Mouse (Mus musculus): ENCODE measurements at regions not wholly inside any gene's neighbourhood (a gene's known extent, or its start where the extent isn't known, plus 50 kb on each side); places are given as distances from the start of the nearest gene placed in this dataset.

DNA sequence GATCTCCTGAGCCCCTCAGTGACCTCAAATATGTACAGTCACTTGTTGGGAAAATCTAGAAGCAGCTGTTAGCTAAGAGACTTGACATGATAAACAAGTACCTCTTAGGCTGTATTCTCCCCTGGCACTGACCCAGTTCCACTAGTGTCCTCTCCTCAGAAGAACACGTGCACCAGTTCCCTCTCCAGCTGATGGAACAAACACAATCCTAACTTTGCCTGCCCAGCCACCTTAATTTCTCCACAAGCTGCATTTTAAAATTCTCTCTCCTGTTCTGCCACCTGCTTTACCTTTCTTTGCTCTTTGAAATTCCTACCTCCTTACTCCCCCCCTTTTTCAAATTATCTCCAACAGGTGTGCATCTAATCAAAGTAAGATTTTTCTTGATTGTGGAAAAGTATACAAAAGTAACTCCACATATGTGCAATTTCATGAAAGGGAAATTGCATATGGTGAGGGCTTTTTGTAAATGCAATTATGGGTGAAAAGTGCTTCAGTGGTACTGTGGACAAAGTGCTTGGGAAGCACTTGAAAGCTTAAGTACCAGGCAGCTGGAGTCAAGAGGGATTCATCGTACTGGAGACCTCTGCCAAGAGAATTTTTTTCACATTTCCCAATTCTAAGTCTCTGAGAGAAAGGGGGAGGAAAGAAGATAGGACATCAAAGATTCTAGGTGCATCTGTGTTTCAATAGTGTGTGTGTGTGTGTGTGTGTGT is 590.7 kb upstream of the Acvr2a start:
- Histone ChIP-seq H3K27me3 (ENCODE audit: control insufficient read depth, insufficient read depth, insufficient read length) (no peaks in the 10 kb centered on the region), H3K36me3 (ENCODE audit: control insufficient read depth, insufficient read depth) (no peaks in the 10 kb centered on the region), H3K79me2 (ENCODE audit: control insufficient read depth, insufficient read depth) (no peaks in the 10 kb centered on the region), H3ac (ENCODE audit: control insufficient read depth, insufficient read length) (no peak overlapping the region), H3K4me3 (no peak overlapping the region), H3K4me2 (ENCODE audit: low read depth) (no peak overlapping the region)
- no peak for TF ChIP-seq MYOG (IDR thresholded peaks at IDR 0.05; ENCODE audit: control insufficient read depth in 1 of 3, insufficient read depth in 1 of 3, insufficient read length in 2 of 3, low read depth in 2 of 3)
- TF ChIP-seq SRF (IDR thresholded peaks at IDR 0.05; ENCODE audit: control insufficient read depth, insufficient read length, low read depth): no peak
- no peak for TF ChIP-seq POLR2A (IDR thresholded peaks at IDR 0.05; ENCODE audit: insufficient read length, low read depth)
- TF ChIP-seq E2F4 (IDR thresholded peaks at IDR 0.05; ENCODE audit: insufficient read depth): no peak
- TF ChIP-seq CEBPB (IDR thresholded peaks at IDR 0.05; ENCODE audit: insufficient read depth, poor library complexity, severe bottlenecking): no peak
- TF ChIP-seq MAX (IDR thresholded peaks at IDR 0.05; ENCODE audit: low read depth): no peak
- TF ChIP-seq USF1 (IDR thresholded peaks at IDR 0.05; ENCODE audit: low read depth): no peak
- TF ChIP-seq POLR2AphosphoS2 (IDR thresholded peaks at IDR 0.05; ENCODE audit: insufficient read length, low read depth): no peak
- no peak for TF ChIP-seq MYOD1 (IDR thresholded peaks at IDR 0.05; ENCODE audit: control insufficient read depth in 1 of 3, insufficient read length in 2 of 3, low read depth in 2 of 3)
- no peak for TF ChIP-seq REST (IDR thresholded peaks at IDR 0.05; ENCODE audit: insufficient read depth, insufficient read length)
- TF ChIP-seq TCF12 (IDR thresholded peaks at IDR 0.05; ENCODE audit: insufficient read depth, poor library complexity, severe bottlenecking): no peak
- no peak for TF ChIP-seq TCF3 (IDR thresholded peaks at IDR 0.05; ENCODE audit: insufficient read length, low read depth)

DNA sequence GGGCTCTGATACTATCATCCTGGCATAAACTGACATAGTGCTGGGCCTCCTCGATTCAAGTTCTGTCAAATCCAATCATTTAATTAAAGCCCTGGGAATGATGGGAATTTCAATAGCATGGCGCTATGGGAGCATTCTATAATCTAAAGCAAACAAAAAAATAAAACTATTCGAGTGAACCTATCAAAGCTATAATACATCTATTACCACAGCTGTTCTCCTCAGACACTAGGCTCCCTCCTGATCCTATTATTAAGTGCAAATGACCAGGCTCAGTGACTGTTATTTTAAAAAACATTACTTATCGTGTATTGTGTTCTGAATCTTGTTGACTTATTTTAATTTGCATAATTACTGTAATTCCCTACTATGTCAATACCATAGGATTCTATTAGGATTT is 563.7 kb upstream of the Acvr2a start:
- Histone ChIP-seq H3K79me2 (ENCODE audit: control insufficient read depth, insufficient read depth) (no peaks in the 10 kb centered on the region), H3ac (ENCODE audit: control insufficient read depth, insufficient read length) (no peak overlapping the region), H3K4me3 (no peak overlapping the region), H3K36me3 (ENCODE audit: control insufficient read depth, insufficient read depth) (no peaks in the 10 kb centered on the region), H3K4me2 (ENCODE audit: low read depth) (no peak overlapping the region), H3K27me3 (ENCODE audit: control insufficient read depth, insufficient read depth, insufficient read length) (no peaks in the 10 kb centered on the region)
- TF ChIP-seq TCF3 (IDR thresholded peaks at IDR 0.05; ENCODE audit: insufficient read length, low read depth) (no peak), MYOG (IDR thresholded peaks at IDR 0.05; ENCODE audit: control insufficient read depth in 1 of 3, insufficient read depth in 1 of 3, insufficient read length in 2 of 3, low read depth in 2 of 3) (no peak), REST (IDR thresholded peaks at IDR 0.05; ENCODE audit: insufficient read depth, insufficient read length) (no peak), TCF12 (IDR thresholded peaks at IDR 0.05; ENCODE audit: insufficient read depth, poor library complexity, severe bottlenecking) (no peak), POLR2A (IDR thresholded peaks at IDR 0.05; ENCODE audit: insufficient read length, low read depth) (no peak), USF1 (IDR thresholded peaks at IDR 0.05; ENCODE audit: low read depth) (no peak), E2F4 (IDR thresholded peaks at IDR 0.05; ENCODE audit: insufficient read depth) (no peak), MAX (IDR thresholded peaks at IDR 0.05; ENCODE audit: low read depth) (no peak), CEBPB (IDR thresholded peaks at IDR 0.05; ENCODE audit: insufficient read depth, poor library complexity, severe bottlenecking) (no peak), SRF (IDR thresholded peaks at IDR 0.05; ENCODE audit: control insufficient read depth, insufficient read length, low read depth) (no peak), POLR2AphosphoS2 (IDR thresholded peaks at IDR 0.05; ENCODE audit: insufficient read length, low read depth) (no peak), MYOD1 (IDR thresholded peaks at IDR 0.05; ENCODE audit: control insufficient read depth in 1 of 3, insufficient read length in 2 of 3, low read depth in 2 of 3) (no peak)

DNA sequence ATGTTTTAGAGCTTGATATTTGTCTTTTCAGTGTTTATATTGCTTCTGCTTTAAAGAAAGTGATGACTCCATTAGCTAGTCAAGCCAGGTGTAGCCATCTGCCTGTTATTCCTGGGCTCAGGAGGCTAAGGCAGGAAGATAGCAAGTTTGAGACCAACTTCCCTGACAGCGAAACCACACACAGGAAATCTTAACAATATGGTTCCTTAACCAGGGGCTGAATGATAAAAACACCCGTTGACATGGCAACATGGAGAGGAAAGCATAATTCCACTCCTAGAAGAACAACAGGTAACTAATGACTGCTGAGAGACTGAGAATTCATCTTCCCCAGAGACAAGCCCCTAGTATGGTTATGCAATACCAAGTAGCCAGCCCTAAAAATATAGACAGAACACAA is 553.6 kb upstream of the Acvr2a start:
- Histone ChIP-seq H3K4me3 (no peak overlapping the region), H3K36me3 (ENCODE audit: control insufficient read depth, insufficient read depth) (no peaks in the 10 kb centered on the region), H3K79me2 (ENCODE audit: control insufficient read depth, insufficient read depth) (no peaks in the 10 kb centered on the region), H3ac (ENCODE audit: control insufficient read depth, insufficient read length) (no peak overlapping the region), H3K4me2 (ENCODE audit: low read depth) (no peak overlapping the region), H3K27me3 (ENCODE audit: control insufficient read depth, insufficient read depth, insufficient read length) (no peaks in the 10 kb centered on the region)
- no peak for TF ChIP-seq MYOD1 (IDR thresholded peaks at IDR 0.05; ENCODE audit: control insufficient read depth in 1 of 3, insufficient read length in 2 of 3, low read depth in 2 of 3)
- no peak for TF ChIP-seq USF1 (IDR thresholded peaks at IDR 0.05; ENCODE audit: low read depth)
- TF ChIP-seq POLR2AphosphoS2 (IDR thresholded peaks at IDR 0.05; ENCODE audit: insufficient read length, low read depth): no peak
